Mouse (Mus musculus): ENCODE data around the gene Mast2. TPM values are rescaled to one million over a fixed set of nuclear protein-coding genes. Genes with fewer than 3 reads are reported as not detected.

Gene Mast2
- polyA plus RNA-seq (2014; fragmentation: Illumina TruSeq; extraction: RNeasy Lipid Tissue Mini Kit (QIAGEN cat#74804); ENCODE audit: low read depth, low replicate concordance) = 58.9 TPM

GRCm38 (mm10) chr4:116464126-116464981 is at the start of gene Mast2:
Gene Mast2, minus strand, starts transcription at chr4:116464183.

GRCm38 (mm10) chr4:116507425-116508218 is 43.6 kb upstream of the Mast2 start, which contains the start of gene Ipp:
Gene Ipp, plus strand, starts transcription at chr4:116507549.

Other genes starting within 250 kb of the Mast2 start
- gene Pik3r3, start 242.6 kb downstream of the Mast2 start, polyA plus RNA-seq (2014; fragmentation: Illumina TruSeq; extraction: RNeasy Lipid Tissue Mini Kit (QIAGEN cat#74804); ENCODE audit: low read depth, low replicate concordance) = 70.9 TPM
- 35.3 TPM for gene Ipp, start 43.4 kb upstream of the Mast2 start, polyA plus RNA-seq (2014; fragmentation: Illumina TruSeq; extraction: RNeasy Lipid Tissue Mini Kit (QIAGEN cat#74804); ENCODE audit: low read depth, low replicate concordance)
- gene Tmem69, start 91.8 kb upstream of the Mast2 start, polyA plus RNA-seq (2014; fragmentation: Illumina TruSeq; extraction: RNeasy Lipid Tissue Mini Kit (QIAGEN cat#74804); ENCODE audit: low read depth, low replicate concordance) = 43.1 TPM
- gene Gpbp1l1, start 93.5 kb upstream of the Mast2 start, polyA plus RNA-seq (2014; fragmentation: Illumina TruSeq; extraction: RNeasy Lipid Tissue Mini Kit (QIAGEN cat#74804); ENCODE audit: low read depth, low replicate concordance) = 79.2 TPM
- gene Ccdc17, start 132.5 kb upstream of the Mast2 start, polyA plus RNA-seq (2014; fragmentation: Illumina TruSeq; extraction: RNeasy Lipid Tissue Mini Kit (QIAGEN cat#74804); ENCODE audit: low read depth, low replicate concordance) = 1.3 TPM
- 1,868 TPM for gene Nasp, start 163.8 kb upstream of the Mast2 start, polyA plus RNA-seq (2014; fragmentation: Illumina TruSeq; extraction: RNeasy Lipid Tissue Mini Kit (QIAGEN cat#74804); ENCODE audit: low read depth, low replicate concordance)
- gene Akr1a1, start 187.5 kb upstream of the Mast2 start, polyA plus RNA-seq (2014; fragmentation: Illumina TruSeq; extraction: RNeasy Lipid Tissue Mini Kit (QIAGEN cat#74804); ENCODE audit: low read depth, low replicate concordance) = 112 TPM
- 511 TPM for gene Prdx1, start 221.4 kb upstream of the Mast2 start, polyA plus RNA-seq (2014; fragmentation: Illumina TruSeq; extraction: RNeasy Lipid Tissue Mini Kit (QIAGEN cat#74804); ENCODE audit: low read depth, low replicate concordance)
- gene Mmachc, start 244.2 kb upstream of the Mast2 start, polyA plus RNA-seq (2014; fragmentation: Illumina TruSeq; extraction: RNeasy Lipid Tissue Mini Kit (QIAGEN cat#74804); ENCODE audit: low read depth, low replicate concordance) = 27.0 TPM
- 93.6 TPM for gene Ccdc163, start 244.3 kb upstream of the Mast2 start, polyA plus RNA-seq (2014; fragmentation: Illumina TruSeq; extraction: RNeasy Lipid Tissue Mini Kit (QIAGEN cat#74804); ENCODE audit: low read depth, low replicate concordance)

Data from testis, adult 10 weeks (tissue).